Mouse (Mus musculus): ENCODE data around the gene Gm2075. TPM values are rescaled to one million over a fixed set of nuclear protein-coding genes. Genes with fewer than 3 reads are reported as not detected.
"Not testable (repeated sequence)": the region's sequence is repeated elsewhere in the genome, so short reads cannot be mapped to it uniquely, and the experiment has no call there.

Gene Gm2075
- total RNA-seq (2018; cell fraction: chromatin; rRNA removed), result not detected
- not detected for total RNA-seq (2018; cell fraction: cytosol; rRNA removed)
- total RNA-seq (2018; cell fraction: nucleus; rRNA removed), result not detected
- not detected in 3 replicates for polyA plus RNA-seq (2018)

GRCm38 (mm10) chr12:88011548-88011947, at the start of gene Gm2075:
Gene Gm2075, plus strand, starts transcription at chr12:88011848.
- not testable (repeated sequence) for H3K36me3 ChIP-seq (ENCODE audit: inconsistent target); H3K4me3 ChIP-seq (ENCODE audit: inconsistent target); H3K79me2 ChIP-seq (ENCODE audit: inconsistent target); H3K27ac ChIP-seq
- WGBS (ENCODE audit: missing documents), result no CpG with 5 or more reads among the region's 1 CpGs

DNA sequence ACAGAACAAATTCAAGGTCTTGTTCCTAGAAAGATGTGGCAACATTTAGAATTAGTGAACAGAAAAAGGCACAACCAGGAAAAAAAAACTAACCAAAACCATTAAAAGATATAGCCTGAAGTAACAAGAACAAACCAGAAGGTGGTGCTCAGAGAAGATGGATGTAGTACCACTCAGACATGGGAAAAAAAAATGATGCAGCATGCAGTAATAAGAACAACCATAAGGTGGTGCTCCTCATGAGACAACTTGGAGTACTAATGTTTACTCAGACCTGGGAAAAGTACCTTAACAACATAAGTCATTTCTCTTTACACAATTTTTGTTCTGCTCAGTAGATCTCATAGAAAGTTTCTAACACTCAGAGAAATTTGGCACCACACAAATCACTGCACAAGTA, 27.6 kb upstream of the Gm2075 start:
- not testable (repeated sequence) for H3K4me3 ChIP-seq (ENCODE audit: inconsistent target); H3K36me3 ChIP-seq (ENCODE audit: inconsistent target); H3K79me2 ChIP-seq (ENCODE audit: inconsistent target); H3K27ac ChIP-seq

- 78% methylated on average over 2 of the region's 3 CpGs for WGBS (ENCODE audit: missing documents)
- not testable (repeated sequence) for H3K4me3 ChIP-seq (ENCODE audit: inconsistent target)
Observed at GRCm38 (mm10) chr12:88004118-88004517, 7.5 kb upstream of the Gm2075 start.

DNA sequence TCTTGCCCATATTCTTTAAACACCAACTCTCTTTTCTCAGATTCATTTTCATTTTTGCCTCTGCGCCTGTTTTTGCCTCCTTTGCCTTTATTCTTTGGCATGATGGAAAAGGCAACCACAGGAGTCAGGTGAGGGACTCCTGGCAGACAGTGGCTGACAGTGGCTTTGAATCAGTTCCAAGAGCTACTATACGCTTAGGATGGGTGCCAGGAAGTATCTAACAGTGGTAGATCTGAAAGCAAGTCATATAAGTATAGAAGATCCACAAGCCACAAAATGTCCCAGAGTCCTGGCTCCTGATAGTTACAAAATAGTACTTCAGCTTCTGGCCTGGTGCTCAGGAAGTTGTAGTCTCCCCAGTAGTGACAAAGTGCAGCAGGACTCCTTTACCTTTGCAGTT, 7.0 kb downstream of the Gm2075 start, which contains the start of gene Gm6803:
TSS of gene Gm6803 (minus strand) at position 101 of the 400 bp plus-strand sequence.
- H3K4me3 ChIP-seq (ENCODE audit: inconsistent target); H3K27ac ChIP-seq; H3K36me3 ChIP-seq (ENCODE audit: inconsistent target); H3K79me2 ChIP-seq (ENCODE audit: inconsistent target): not testable (repeated sequence)
- 64% methylated on average over 1 of the region's 2 CpGs for WGBS (ENCODE audit: missing documents)

More at GRCm38 (mm10) chr12:88004118-88004517, 7.5 kb upstream of the Gm2075 start:
- H3K27ac ChIP-seq; H3K79me2 ChIP-seq (ENCODE audit: inconsistent target); H3K36me3 ChIP-seq (ENCODE audit: inconsistent target): not testable (repeated sequence)

DNA sequence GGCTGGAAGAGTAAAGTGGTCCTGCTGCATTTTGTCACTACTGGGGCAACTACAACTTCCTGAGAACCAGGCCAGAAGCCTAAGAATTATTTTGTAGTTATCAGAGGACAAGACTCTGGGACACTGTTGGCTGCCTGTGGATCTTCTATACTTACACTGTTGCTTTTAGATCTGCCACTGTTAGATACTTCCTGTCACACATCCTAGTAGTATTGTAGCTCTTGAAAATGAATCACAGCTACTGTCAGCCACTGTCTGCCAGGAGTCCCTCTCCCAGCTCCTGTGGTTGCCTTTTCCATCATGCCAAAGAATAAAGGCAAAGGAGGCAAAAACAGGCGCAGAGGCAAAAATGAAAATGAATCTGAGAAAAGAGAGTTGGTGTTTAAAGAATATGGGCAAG, 15.1 kb downstream of the Gm2075 start, which contains the start of gene Gm2056:
TSS of gene Gm2056 (plus strand) at position 301 of the 400 bp plus-strand sequence.
- no CpG with 5 or more reads among the region's 1 CpGs for WGBS (ENCODE audit: missing documents)

GRCm38 (mm10) chr12:88032250-88032649, 20.6 kb downstream of the Gm2075 start:
- H3K79me2 ChIP-seq (ENCODE audit: inconsistent target); H3K36me3 ChIP-seq (ENCODE audit: inconsistent target); H3K4me3 ChIP-seq (ENCODE audit: inconsistent target); H3K27ac ChIP-seq: not testable (repeated sequence)
- WGBS (ENCODE audit: missing documents), result 94% methylated on average over 5 of the region's 5 CpGs

More for the DNA sequence above, 15.1 kb downstream of the Gm2075 start, which contains the start of gene Gm2056:
- H3K4me3 ChIP-seq (ENCODE audit: inconsistent target); H3K79me2 ChIP-seq (ENCODE audit: inconsistent target); H3K36me3 ChIP-seq (ENCODE audit: inconsistent target); H3K27ac ChIP-seq: not testable (repeated sequence)

GRCm38 (mm10) chr12:88039062-88039461, 27.4 kb downstream of the Gm2075 start:
- not testable (repeated sequence) for H3K27ac ChIP-seq; H3K36me3 ChIP-seq (ENCODE audit: inconsistent target); H3K4me3 ChIP-seq (ENCODE audit: inconsistent target); H3K79me2 ChIP-seq (ENCODE audit: inconsistent target)

GRCm38 (mm10) chr12:88039703-88040102, 28.1 kb downstream of the Gm2075 start:
- not testable (repeated sequence) for H3K4me3 ChIP-seq (ENCODE audit: inconsistent target); H3K27ac ChIP-seq; H3K79me2 ChIP-seq (ENCODE audit: inconsistent target); H3K36me3 ChIP-seq (ENCODE audit: inconsistent target)
- WGBS (ENCODE audit: missing documents), result 100% methylated on average over 1 of the region's 1 CpGs

DNA sequence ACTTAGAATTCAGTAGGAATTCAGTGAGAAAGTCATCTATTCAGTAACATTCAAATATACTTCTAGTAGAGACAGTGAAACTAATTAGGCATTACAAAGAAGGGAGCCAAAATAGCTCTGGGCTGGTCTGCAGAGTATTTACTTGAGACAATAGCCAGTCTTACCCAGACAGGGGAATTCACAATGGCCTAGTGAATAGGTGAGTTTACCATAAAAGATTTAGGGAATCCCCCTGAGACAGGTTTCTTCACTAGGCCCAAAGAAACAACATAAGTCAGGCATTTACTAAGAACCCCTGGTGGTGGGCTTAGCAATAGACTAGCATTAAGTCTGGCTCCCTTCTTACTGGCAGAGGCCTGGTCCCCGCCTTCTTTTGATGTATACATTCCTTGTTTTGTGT, 33.6 kb downstream of the Gm2075 start:
- not testable (repeated sequence) for H3K79me2 ChIP-seq (ENCODE audit: inconsistent target); H3K27ac ChIP-seq; H3K36me3 ChIP-seq (ENCODE audit: inconsistent target); H3K4me3 ChIP-seq (ENCODE audit: inconsistent target)
- WGBS (ENCODE audit: missing documents), result 64% methylated on average over 1 of the region's 1 CpGs

Other genes with a start within 250 kb of the Gm2075 start
- gene Gm21319, start 236.1 kb upstream of the Gm2075 start, polyA plus RNA-seq (2018), result not detected in 3 replicates
- not detected in 3 replicates for gene Gm21936, start 216.3 kb upstream of the Gm2075 start, polyA plus RNA-seq (2018)
- not detected in 3 replicates for gene BB287469, start 195.3 kb upstream of the Gm2075 start, polyA plus RNA-seq (2018)
- not detected in 3 replicates for gene Gm2001, start 169.5 kb upstream of the Gm2075 start, polyA plus RNA-seq (2018)
- not detected in 3 replicates for gene Gm2016, start 137.8 kb upstream of the Gm2075 start, polyA plus RNA-seq (2018)
- not detected in 3 replicates for gene Gm2022, start 116.5 kb upstream of the Gm2075 start, polyA plus RNA-seq (2018)
- not detected in 3 replicates for gene Gm2035, start 92.0 kb upstream of the Gm2075 start, polyA plus RNA-seq (2018)
- not detected in 3 replicates for gene Gm2042, start 57.8 kb upstream of the Gm2075 start, polyA plus RNA-seq (2018)
- gene Gm6803, start 6.9 kb downstream of the Gm2075 start, polyA plus RNA-seq (2018), result not detected in 3 replicates
- not detected in 3 replicates for gene Gm2056, start 15.2 kb downstream of the Gm2075 start, polyA plus RNA-seq (2018)
- not detected in 3 replicates for gene Gm16368, start 71.8 kb downstream of the Gm2075 start, polyA plus RNA-seq (2018)
- not detected in 3 replicates for gene Gm10436, start 170.3 kb downstream of the Gm2075 start, polyA plus RNA-seq (2018)
- not detected in 3 replicates for gene Gm8332, start 238.3 kb downstream of the Gm2075 start, polyA plus RNA-seq (2018)